Mouse (Mus musculus): ENCODE data around the gene Vstm2l.
A peak's percentile ranks its signal among the peaks of the same experiment; 100 is the strongest.

The Vstm2l gene

DNA sequence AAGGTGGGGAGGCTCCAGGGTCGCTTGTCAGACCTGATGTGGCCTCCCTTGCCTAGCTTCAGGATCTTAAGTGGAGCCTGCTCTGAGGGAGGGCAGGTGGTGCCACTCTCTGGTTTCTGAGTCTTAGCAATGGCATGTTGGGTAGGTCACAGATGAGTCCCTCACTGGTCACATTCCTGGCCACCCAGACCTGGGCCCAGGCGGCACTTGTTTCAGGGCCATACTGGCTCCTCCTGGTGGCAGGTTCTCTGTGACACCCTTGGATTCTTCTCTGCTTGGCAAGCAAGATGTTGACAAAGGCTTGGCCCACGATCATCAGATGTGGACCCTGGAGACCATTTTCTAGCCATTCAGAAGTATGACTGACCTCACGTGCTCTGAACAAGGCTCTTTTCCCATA is 18.2 kb downstream of the Vstm2l start:
- no peak for DNase-seq (ENCODE audit: low spot score)

DNA sequence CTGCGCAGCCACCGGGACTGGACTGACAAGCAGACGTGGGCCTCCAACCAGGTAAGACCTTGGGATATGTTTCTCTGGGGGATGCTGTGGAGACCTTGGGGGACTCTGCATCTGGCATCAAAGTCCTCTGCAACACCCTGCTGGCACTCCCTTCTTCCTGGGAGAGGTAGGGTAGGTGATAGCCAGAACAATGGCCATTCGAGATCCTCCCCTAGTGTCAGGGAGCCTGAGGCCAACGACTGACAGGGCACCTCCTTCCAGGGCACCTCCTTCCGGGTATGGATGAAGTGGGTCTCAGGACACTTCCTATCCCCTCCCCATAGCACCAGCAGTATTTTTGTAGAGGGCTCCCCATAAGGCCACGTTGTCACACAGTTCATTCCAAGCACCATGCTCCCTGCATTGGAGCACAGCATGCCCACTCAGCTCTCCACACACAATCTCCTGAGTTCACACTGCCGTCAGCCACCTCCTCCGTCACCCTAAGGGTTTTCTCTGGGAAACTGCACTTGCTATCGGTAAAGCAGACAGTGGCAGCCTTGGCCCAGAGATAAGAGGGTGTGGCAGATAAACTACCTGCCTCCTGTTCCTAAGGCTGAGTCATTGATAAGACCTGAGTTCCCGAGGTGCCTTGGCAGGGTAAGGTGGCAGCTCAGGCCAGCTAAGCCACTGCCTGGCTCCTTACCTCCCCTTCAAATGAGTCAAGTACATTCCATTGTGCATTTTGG is 21.2 kb downstream of the Vstm2l start:
- DNase-seq (ENCODE audit: low spot score): no peak

DNA sequence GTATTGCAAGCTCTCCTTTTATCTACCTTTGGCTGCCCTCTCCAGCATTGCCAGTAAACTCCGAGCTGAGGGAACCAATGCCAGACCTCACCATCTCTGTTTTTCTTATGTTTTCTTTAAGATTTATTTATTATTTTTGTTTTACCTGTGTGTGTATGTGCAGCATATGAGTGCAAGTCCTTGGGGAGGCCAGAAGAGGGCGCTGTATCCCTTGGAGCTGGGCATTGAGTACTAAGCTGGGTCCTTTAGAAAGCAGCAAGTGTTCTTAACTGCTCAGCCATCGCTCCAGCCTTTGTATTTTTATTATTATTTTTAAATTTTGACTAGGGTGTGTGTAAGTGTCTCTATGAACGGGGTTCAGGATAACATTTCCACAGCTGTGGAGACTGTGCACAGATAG is 22.2 kb downstream of the Vstm2l start:
- no peak for DNase-seq (ENCODE audit: low spot score)

DNA sequence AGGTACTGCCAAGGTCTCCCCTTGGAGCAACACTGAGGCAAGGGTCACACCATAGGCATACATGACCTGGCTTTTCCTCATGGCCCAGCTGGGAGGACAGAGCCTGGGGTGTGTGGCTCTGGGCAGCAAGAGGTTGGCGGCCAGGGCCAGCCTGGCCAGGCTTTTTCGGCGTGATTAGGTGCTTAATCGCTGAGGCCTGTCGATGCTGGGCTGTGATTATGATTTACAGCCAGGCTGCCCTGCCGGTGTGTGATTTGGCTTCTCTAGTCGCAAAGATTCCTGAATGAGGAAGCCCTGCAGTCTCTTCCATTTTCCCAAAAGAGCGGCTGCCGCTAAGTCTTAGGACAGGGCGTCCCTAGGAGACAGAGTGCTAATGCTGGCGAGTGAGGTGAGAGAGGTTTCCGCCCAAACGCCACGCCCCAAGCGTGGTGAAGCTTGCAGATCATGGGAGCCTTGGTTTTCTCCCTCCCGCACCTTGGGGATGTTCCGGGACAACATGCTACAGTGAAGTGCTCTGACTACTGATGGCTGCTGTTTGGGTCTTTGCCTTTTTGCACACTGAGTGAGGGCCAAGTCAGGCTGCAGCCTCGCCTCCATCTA is 26.2 kb downstream of the Vstm2l start:
- DNase-seq (ENCODE audit: low spot score): no peak

DNA sequence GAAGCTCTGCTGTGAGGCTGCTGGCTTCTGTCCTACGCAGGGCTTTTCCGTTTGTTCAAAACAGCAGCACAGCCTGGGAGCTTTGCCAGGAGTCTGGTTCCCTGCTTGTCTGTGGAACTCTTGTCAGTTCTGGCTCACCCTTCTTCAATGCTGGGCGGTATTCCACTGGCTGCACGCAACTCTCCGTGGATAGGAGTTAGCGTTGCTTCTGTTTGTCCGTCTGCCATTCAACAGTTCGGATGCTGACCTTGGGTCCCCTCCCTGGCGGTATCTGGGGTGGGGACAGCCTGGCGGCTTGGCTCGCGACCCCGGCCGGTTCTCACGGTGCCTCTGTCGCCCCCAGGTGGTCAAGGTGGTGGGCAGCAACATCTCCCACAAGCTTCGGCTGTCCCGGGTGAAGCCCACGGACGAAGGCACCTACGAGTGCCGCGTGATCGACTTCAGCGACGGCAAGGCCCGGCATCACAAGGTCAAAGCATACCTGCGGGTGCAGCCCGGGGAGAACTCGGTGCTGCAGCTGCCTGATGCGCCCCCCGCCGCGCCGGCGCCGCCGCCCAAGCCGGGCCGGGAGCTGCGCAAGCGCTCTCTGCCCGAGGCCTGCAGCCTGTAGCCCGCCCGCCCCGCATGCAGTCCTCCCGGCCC is 29.2 kb downstream of the Vstm2l start:
- peak; percentile 77 for DNase-seq (ENCODE audit: low spot score)

DNA sequence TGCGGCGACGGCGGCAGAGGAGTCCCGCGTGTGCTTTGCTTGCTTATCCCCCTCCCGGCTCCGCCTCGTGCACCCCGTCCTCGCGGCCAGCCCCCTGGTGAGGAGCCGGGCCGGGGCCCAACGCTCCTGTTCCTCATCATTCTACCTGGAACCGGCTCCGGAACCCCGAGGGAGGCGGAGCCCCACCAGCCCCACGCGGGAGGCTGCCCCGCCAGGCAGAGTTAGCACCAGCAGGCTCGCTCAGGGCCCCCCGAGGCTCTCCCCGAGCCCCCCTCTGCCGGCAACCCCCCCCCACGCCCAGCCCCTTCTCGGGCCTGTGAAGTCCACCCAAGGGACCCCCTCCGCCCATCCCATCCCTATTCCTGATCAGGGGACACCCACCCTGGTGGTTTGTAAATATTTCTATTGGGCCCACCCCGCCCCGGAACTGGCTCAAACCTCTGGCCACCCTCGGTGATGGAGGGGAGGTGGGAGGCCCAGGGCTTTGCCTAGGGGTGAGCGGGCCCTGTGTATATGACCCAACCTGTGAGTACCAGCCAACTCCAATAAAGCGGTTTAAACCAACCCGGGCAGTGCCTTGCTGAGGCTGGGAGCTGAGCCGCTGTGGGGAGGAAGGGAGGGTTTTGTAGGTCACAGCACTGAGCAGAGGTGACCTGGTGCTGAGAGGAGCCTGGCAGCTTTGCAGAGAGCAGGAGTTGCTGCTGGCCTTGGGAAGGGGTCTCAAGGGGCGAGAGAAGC is 29.9 kb downstream of the Vstm2l start:
- DNase-seq (ENCODE audit: low spot score): no peak

DNA sequence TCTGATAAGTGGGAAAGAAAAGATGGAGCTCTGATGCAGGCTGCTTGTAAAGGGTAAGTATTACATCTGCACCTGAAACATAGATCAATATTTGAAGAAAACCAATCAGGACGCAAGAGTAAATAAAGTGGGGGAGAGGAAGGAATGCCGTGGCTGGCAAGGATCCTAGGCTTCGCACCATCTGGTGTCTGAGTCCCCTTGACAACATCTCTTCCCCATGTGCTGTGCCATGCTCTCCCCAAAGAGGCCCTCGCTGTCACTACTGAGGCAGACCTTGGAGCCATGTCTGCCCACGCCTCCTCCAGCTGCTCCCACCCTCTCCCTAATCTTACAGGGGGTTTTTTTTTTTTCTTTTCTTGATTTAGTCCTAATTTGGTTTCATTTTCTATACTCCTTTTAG is 39.5 kb downstream of the Vstm2l start:
- no peak for DNase-seq (ENCODE audit: low spot score)

DNA sequence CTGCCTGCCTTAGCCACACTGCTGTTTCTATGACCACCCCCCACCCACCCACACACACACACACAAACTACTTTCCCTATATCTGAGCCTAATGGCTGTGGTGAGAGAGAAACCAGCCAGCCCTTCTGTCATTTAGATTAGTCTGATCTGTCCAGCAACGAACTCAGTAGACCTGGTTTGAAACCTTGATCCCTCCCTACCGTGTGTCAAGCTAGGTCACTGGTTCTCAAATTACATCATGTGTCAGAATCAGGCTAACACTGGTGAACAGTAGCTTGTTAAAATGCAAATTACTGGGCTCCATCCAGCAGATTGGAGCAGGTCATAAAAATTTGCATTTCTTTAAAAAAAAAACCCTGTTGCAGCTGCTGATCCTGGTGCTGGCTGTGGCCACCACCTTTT is 43.3 kb downstream of the Vstm2l start:
- DNase-seq (ENCODE audit: low spot score): no peak

DNA sequence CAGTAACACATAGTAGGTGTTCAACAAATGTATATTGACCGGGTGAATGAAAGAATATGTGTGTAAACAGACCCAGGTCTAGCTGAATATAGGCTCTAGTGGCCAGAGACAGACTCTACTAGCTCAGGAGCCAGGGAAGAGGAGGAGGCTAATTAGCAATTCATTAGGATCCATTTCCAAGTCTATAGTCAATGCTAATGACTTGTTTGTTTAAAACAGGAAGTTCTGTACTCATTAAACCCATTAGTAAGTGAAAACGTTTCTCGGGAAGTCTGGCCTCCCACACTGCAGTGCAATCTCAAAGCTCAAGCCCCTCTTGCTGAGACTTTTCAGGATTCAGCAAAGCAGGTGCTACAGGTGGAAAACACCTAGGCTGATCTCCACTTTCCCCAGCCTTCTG is 53.4 kb downstream of the Vstm2l start:
- no peak for DNase-seq (ENCODE audit: low spot score)

DNA sequence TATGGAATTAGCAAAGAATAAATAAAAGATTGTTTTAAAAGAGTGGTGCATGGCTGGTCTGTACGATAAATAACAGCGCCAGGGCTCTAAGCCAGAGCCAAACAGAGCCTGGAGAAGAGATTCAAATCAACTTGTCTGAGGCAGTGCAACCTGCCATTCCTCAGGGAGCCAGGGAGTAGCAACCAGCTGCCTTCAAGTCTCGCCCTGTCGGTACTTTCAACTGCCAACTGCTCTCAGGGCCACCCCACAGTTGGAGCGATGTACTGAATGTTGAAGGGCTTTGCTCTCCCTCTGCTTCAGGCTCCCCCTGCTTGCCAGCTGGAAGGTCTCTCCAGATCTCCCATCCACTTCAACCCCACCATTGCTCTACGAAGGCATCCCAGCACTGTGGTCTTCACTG is 55.7 kb downstream of the Vstm2l start:
- no peak for DNase-seq (ENCODE audit: low spot score)

DNA sequence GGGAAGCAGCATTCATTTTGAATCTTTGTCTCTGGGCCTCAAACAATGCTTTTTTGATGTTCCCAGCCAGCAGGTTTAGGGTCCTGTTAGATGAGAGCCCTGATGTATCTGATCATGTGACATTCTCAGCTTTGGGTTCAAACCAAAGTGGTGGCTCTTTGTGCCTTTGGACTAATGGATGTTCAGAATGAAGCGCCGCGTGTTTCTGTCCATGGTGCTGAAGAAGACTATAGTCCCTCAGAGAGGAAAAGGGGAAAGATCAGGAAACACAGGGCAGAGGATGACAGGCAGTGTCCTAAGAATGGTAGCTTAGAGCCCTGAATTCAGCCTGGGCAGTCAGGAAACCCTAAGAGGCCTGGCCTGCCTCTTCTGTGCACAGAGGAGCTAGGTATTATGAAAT is 56.2 kb downstream of the Vstm2l start:
- DNase-seq (ENCODE audit: low spot score): no peak

DNA sequence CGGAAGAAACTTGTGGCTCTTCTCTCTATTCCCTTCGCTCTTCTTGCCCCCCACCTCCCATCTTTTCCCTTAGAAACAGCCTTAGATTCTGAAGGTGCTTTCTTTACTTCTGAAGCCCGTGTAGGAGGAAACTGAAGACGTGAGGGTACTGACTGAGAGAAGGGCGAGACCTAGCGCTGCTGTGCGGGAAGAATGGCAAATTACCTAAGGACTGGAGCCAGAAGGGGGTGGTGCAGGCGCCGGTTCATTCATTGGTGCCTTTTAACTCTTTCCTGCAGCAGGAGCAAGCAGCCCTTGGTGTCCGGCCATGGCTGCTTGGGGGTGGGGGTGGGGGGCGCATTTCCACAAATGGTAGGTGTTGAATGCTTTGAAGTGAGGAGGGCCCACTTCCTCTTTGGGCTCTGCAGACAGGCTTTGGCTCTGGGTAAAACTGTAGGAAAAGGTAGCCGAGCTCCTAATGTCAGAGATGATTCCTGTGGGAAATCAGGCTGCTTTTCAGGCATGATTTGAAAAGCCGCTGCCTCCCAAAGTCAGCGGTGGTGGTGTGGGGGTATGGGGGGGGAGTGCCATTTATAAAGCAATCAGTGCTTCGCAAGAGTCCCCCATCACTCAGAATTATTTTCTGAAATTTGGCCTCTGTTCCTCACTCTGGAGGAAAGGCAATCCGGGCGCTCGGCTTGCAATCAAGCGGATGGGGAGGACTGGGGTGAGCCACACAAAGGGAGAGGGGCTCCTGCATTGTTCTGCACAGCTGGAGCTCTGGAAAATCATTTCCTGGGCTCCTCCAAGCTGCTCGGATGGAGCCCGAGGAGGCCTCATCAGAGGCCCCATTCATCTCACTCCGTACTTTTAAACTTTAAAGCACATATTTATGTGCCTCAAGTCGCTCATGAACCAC is 60.4 kb downstream of the Vstm2l start:
- DNase-seq (ENCODE audit: low spot score): no peak

DNA sequence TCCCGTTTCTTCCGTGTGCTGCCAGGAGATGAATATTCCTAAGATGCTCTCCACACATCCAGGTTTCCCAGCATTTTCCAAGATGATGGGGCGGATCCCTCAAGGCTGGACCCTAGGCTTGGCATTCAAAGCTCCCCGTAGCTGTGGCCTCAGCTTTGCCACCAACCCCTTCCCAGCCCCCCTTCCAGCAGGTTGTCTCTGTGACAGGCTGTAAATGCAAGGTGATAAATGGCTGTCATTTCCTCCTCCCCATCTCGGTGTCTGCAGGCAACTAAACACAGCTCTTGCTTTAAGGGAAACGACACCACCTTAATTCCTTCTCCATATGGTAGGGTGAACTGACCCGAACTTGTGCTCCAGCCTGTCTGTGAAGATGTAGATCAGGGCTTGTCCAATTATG is 61.1 kb downstream of the Vstm2l start:
- no peak for DNase-seq (ENCODE audit: low spot score)

DNA sequence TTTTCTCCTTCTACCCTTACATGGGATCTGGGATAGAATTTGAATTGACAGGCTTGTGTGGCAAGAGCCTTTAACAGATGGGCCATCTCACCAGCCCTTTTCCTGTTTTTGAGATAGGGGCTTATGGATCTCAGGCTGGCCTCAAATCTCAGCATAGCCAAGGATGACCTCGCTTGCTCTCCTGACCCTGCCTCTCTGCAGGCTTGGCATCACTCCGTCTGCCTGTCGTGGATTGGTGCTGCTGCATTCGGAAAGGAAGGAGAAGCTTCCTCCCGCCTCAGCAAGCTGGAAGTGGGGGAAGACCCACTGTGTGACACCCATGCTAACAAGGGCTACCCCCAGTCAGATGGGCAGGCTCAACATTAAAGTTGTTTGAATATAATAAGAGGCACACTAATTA is 64.8 kb downstream of the Vstm2l start:
- no peak for DNase-seq (ENCODE audit: low spot score)

DNA sequence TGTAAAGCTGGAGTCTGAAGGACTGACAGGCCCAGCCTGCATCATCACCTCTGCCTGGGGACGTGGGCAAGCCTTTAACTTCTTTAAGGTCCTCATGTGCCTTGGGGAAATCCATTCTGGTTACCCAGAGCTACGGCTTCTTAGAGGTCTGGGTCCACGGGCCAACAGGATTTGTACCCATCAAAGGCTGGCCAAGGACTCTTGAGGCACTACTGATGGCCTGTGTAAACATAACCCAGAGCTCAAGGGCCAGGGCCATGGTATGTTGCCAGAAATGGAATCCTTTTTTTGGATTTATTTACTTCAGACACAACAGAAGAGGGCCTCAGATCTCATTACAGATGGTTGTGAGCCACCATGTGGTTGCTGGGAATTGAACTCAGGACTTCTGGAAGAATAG is 68.3 kb downstream of the Vstm2l start:
- no peak for DNase-seq (ENCODE audit: low spot score)

DNA sequence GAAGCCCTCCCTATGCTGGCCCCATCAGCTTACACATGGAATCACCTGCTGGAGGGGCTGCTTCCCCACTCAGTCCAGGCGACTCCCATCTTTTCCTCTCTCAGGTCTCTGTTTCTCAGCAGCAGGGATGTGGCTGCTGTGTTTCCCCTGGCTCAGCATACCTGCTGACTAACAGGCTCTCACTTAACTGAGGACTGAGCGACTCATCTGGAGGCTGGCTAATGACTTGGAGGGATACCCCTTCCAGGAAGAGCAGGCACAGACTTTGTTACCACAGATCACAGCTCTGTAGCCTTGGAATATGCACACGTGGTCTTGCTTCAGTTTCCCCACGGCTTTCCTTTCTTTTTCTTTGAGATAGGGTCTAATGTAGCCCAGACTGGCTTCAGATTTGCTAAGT is 68.8 kb downstream of the Vstm2l start:
- no peak for DNase-seq (ENCODE audit: low spot score)

DNA sequence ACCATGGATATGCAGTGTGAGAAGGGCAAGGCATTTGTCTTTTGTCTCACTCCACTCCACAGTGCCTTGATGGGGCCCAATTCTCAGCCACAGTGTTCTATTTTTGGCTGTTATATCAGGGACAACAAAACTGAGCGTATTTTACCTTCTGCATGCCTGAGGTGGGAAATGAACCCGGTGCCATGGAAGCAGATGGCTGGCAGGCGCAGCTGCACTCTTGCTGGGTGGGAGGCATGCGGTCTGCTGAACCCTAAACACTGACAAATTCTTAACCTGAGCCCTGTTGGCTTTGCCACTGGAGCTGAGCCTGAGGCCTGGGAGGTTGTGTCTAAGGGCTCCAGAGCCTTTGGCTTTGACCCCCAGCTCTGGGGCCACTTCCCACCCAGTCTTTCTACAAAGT is 71.2 kb downstream of the Vstm2l start:
- DNase-seq (ENCODE audit: low spot score): no peak

DNA sequence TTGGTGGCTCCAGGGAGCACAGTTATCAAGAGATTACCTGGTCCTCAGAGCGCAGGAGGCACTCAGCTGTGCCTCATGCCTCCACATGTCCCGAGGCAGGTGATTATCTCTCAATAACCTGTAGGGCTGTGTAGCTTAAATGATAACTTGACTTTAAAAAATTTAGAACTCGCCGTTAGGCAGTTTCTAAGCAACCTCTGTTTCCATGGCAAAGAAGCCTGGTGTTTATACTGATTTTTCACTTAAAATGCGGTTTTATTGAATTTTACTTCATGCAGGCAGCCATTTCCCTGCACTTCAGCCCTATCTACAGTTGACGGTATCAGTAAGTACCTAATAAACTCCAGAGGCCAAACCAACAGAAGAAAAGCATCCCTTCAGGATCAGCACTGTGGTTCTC is 71.8 kb downstream of the Vstm2l start:
- DNase-seq (ENCODE audit: low spot score): no peak

DNA sequence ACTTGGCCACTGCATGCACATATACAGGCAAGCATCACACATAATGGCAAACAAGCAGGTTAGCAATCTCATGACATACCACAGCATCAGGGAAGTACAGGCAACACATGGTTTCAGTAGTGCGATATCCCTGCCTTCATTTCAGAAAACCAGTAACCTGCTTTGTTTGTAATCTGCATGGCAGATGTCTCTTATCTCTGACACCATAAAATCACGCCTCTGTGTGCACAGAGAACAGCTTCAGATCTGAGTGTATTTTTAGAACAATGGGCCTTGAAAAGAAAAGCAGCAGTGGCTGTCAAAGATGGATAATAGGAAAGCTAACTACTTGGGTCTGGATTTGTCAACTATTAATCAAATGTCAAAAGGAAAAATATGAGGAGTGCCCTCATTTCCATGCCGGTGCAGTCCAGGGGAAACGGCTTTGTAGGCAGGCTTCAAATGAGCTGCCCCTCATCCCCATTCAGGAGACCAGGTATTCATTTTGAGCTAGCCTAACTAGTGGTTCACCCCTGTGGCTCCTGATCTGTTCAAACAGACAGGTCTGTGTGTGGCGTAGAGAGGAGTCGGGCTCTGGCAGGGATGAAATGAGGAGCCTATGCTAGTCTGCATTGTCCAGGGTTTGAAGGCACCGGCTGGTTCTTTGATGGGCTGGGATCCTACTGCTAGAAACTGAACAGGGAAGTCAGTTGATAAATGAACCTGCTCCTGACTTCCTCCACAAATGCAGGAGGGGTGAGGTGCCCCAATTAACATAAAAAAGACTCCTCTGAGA is 74.2 kb downstream of the Vstm2l start:
- DNase-seq (ENCODE audit: low spot score): no peak

DNA sequence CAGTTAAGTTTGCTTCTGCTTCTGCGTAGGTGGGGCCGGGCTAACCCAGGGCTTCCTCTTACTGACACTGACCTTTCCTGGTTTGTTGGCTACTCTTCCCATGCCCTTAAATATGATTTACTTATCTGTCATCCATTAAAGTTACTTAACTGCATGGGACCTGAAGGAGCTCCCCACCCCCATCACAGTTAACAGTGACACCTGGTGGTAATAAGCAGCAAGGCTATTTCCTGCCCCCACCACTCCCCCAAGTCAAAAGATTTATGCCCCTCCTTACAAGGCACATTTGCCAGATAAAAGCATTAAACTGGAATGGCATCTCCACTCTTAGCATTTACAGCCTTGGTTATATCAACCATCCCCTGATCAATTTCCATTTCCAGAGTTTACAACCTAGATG is 75.5 kb downstream of the Vstm2l start:
- DNase-seq (ENCODE audit: low spot score): no peak

DNA sequence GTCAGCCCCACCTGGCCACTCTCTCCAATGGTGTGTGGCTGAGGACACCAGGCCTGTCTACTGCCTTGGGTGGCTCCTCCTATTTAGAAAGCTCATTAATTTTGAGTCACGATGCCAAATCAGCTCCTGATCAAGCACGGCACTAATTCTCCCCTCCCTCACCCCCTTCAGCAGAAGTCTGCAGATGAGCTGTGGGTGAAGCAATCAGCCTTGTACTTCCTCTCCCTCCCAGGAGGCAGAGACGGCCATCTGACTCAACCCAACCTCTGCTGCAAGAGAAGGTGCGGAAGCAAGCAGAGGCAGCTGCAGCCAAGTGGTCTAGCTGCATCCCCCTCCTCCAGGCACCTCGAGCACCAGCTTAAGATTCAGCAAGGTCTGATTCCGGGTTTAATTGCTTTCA is 76.6 kb downstream of the Vstm2l start:
- DNase-seq (ENCODE audit: low spot score): no peak

Data from layer of hippocampus, adult 9-10 months (tissue).